Mouse (Mus musculus) embryonic fibroblast, embryonic 13.5 days (primary cell): ENCODE results near the gene Capn2. TPM values are rescaled to one million over a fixed set of nuclear protein-coding genes. Genes with fewer than 3 reads are reported as not detected.

ENCODE experiments used
- H3K27ac ChIP-seq: 2 replicates; pipeline ENCODE4 v1.5.1; 2012; ENCODE audit warnings: low read length, control low read depth, inconsistent platforms; ENCODE audit not compliant: insufficient read depth
- H3K4me1 ChIP-seq: 2 replicates; pipeline ENCODE4 v1.6.1; 2011; ENCODE audit warnings: low read length; ENCODE audit not compliant: control insufficient read depth, insufficient read depth
- H3K4me3 ChIP-seq: 2 replicates; pipeline ENCODE4 v1.5.1; 2011; ENCODE audit warnings: mild to moderate bottlenecking, control low read depth, low read length; ENCODE audit not compliant: insufficient read depth
- CTCF ChIP-seq: IDR thresholded peaks from 2 replicates; pipeline ENCODE4 v1.5.1; 2011; ENCODE audit warnings: mild to moderate bottlenecking, control low read depth, low read length, moderate library complexity, borderline replicate concordance; ENCODE audit not compliant: insufficient read depth
- POLR2A ChIP-seq: IDR thresholded peaks from 2 replicates; pipeline ENCODE4 v1.6.1; 2011; ENCODE audit warnings: low read depth, mild to moderate bottlenecking, control low read depth, low read length, moderate library complexity
- polyA plus RNA-seq: library from polyadenylated mRNA; stranded (reverse); fragments of >200 nt; gene quantifications from 2 replicates; pipeline ENCODE4 v1.2.4, GENCODE M21; 2011; ENCODE audit warnings: low read depth; ENCODE audit not compliant: missing spikeins, insufficient read length

Gene Capn2
- polyA plus RNA-seq, 1 experiment = 244 TPM

DNA sequence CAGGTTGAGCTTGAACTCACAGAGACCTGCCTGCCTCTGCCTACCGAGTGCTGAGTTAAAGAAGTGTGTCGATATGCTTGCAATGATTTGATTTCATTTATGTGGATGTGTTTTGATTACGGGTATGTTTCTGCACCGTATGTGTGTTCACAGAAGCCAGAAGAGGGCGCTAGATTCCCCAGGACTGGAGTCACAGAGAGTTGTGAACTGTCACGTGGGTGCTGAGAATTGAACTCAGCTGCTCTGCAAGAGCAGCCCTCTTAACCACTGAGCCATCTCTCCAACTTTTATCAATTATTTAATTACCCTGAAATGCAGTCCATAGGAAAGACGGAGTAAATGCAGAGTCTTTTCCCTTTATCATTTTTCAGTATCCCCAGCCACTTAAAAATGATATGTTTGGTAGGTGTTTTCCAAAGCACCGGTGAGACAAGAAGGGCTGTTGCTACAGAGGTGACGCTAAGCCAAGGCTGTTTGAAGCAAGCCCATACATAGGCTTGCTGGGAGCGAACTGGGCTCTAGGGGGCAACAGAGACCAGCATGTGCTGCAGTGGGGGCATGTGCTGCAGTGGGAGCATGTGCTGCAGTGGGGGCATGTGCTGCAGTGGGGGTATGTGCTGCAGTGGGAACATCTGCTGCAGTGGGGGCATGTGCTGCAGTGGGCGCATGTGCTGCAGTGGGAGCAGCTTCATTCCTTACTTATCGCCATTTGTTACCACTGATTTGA, 36.4 kb upstream of the Capn2 start:
- Histone ChIP-seq H3K4me3 (no peak overlapping the region), H3K4me1 (no peaks in the 10 kb centered on the region), H3K27ac (no peak overlapping the region)
- TF ChIP-seq CTCF (peak; percentile 92), POLR2A (no peak)

DNA sequence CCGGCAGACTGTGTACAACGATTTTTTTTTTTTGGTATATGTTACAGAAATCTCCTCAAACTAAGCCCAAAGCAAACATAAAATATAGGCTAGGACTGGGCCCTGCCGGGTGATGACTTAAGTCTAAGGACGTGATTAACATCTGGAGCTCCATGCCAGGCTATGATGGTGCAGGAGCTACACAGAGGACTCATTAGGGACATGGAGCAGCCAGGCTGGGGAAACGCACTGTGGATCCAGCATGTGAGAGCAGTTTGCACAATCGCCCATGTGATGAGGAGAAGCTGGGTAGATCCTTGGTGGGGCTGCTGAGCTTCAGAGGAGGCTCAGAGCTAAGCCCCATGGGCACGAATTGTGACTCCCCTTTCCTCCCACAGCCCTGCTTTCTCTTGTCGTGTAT, 33.4 kb upstream of the Capn2 start:
- TF ChIP-seq CTCF (no peak), POLR2A (no peak)
- Histone ChIP-seq H3K4me3 (no peak overlapping the region), H3K4me1 (no peaks in the 10 kb centered on the region), H3K27ac (no peak overlapping the region)

DNA sequence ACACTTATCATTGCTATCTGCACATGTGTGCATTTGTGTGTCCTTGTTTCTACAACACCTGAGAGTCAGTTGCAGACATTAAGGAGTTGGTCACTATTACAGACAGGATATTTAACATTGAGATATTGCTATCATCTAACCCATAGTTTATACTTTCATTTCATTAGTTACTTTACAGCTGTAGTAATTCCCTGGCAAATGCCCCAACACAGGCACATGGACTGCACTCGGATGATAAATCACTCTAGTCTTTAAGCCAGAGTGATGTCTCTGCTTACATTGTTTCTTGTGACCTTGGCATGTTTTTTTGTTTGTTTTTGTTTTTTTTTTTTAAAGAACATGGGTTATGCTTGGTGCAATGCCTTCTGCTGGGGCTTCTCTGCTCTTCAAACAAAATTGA, 26.5 kb upstream of the Capn2 start:
- H3K4me3 ChIP-seq = no peak overlapping the region
- TF ChIP-seq CTCF (no peak), POLR2A (no peak)
- peaks cover 12% of the 10 kb centered on the region for H3K4me1 ChIP-seq
- no peak overlapping the region for H3K27ac ChIP-seq

DNA sequence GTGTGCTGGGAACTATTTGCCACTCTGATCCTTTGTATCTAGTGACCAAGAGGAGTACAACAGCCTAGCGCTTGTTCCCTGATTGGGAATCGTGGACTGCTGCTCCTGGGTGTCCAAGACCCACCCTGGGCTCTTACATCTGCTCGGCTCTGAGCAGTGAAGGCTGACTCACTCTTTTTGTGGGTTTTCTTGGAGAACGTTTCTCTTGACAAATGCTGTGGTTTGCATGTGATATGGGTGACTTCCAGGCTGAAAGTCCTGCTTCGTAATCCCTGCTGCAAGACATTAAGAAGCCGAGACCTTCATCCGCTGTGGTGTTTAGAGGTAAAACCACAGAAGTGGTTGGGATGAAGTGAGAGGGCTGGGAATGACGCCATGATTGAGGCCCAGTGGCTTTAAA, 25.7 kb upstream of the Capn2 start:
- no peak for TF ChIP-seq POLR2A
- TF ChIP-seq CTCF = no peak
- H3K4me3 ChIP-seq = no peak overlapping the region
- no peak overlapping the region for H3K27ac ChIP-seq
- peaks cover 12% of the 10 kb centered on the region for H3K4me1 ChIP-seq

DNA sequence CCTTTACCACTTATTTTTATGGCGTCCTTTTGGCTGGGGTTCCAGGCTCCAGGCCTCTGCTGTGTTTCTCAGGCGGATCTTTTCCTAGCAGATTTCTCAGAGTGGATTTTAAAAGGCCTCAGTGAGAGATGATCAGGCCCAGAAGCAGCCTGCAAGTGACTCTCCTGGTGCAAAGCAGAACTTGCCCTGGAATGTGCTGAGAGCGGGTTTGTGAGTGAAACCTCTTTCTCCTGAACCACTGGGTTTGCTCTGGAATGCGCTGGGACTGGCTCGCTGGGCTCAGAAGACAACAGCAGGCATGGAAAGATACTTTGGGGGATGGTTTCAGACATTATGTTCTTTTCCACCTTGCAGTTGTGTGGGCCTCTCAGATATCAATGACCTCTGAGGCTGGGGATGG, 24.7 kb upstream of the Capn2 start:
- H3K4me3 ChIP-seq = no peak overlapping the region
- TF ChIP-seq CTCF = no peak
- no peak for TF ChIP-seq POLR2A
- peaks cover 12% of the 10 kb centered on the region for H3K4me1 ChIP-seq
- no peak overlapping the region for H3K27ac ChIP-seq

DNA sequence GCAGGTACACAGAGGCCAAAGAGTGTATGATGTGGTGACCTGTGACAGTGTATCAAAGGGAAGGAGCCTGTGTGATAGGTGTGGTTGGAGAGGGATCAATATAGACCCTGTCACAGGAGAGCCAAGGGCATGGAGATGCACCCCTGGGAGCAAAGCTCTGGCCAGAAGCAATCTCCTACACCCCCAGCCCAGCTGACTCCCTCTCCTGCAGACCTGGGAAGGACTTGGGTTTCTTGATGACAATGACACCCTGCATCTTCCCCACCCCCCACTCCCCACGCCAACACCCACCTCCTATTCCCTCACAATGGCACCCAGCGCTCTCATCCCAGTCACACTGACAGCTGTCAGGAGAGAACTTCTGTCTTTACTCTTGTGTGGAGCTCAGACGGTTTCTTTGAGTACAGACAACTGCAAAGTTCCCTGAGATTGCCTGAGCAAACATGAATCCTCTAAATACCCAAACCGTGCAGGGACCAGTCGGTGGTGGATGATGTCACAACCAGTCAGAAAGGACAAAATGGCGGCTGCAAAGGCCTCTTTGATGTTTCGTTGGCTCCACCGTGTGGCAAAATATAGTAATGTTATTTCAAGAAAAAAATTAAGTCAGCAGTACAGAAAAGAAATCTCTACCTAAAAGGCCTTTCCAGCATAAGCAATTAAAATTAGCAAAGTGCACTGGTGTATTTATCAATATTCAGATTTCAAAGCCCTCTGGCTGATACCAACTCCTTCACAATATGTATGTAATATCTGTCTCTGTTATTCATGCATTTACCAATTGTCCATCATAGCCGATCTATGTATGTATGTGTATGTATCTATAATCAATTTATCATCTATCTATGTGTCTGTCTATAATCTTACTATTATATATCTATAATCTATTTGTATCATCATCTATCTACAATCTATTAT, 21.9 kb upstream of the Capn2 start:
- Histone ChIP-seq H3K4me3 (peak overlapping the region; percentile 5; the same call in 1 of the 2 replicates), H3K27ac (no peak overlapping the region), H3K4me1 (peaks cover 12% of the 10 kb centered on the region)
- TF ChIP-seq CTCF = no peak
- peak; percentile 36; the same call in 1 of the 2 replicates for TF ChIP-seq POLR2A

DNA sequence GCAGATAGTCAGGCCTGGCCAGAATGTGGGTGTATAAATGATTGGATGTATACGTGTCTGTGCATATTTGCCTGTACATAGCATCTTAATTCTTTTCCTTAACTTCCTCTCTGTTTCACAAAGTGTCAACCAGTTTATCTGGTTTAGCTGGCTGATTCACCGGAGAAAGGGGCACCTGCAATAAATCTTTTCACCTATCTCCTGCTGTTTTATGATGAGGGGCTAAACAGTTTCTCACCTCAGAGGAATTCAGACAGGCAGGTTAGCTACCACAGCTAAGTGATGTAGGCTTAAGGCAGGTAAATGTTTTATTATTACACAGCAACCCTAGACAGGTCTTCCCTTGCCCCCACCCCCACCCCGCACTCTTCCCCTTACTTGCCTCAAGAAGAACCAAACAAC, 17.7 kb upstream of the Capn2 start:
- Histone ChIP-seq H3K4me1 (0 out of 2 replicates have a peak, but pooled peaks cover under 1% of the 10 kb centered on the region), H3K4me3 (no peak overlapping the region), H3K27ac (no peak overlapping the region)
- no peak for TF ChIP-seq CTCF
- no peak for TF ChIP-seq POLR2A

DNA sequence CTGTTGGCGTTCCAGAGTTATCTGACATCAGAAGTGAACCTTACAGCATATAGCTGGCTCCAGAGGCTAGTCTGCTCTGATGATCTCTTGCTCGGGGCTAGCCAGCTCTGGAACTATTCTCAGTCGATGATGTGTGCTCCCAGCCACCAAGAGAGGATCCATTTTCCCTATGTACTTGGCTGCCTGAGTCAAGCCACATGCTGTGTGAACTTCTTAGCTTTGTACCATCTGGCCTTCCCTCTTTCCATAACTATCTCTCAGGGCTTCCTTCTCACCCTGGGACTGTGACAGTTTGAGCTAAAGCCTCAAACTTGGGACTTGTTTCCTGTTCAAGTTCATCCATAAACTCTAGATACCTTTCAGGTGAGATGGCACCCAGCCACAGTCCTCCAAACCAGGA, 16.2 kb upstream of the Capn2 start:
- H3K27ac ChIP-seq = no peak overlapping the region
- no peak overlapping the region for H3K4me3 ChIP-seq
- 0 out of 2 replicates have a peak, but pooled peaks cover 1% of the 10 kb centered on the region for H3K4me1 ChIP-seq
- TF ChIP-seq POLR2A = no peak
- TF ChIP-seq CTCF = no peak

DNA sequence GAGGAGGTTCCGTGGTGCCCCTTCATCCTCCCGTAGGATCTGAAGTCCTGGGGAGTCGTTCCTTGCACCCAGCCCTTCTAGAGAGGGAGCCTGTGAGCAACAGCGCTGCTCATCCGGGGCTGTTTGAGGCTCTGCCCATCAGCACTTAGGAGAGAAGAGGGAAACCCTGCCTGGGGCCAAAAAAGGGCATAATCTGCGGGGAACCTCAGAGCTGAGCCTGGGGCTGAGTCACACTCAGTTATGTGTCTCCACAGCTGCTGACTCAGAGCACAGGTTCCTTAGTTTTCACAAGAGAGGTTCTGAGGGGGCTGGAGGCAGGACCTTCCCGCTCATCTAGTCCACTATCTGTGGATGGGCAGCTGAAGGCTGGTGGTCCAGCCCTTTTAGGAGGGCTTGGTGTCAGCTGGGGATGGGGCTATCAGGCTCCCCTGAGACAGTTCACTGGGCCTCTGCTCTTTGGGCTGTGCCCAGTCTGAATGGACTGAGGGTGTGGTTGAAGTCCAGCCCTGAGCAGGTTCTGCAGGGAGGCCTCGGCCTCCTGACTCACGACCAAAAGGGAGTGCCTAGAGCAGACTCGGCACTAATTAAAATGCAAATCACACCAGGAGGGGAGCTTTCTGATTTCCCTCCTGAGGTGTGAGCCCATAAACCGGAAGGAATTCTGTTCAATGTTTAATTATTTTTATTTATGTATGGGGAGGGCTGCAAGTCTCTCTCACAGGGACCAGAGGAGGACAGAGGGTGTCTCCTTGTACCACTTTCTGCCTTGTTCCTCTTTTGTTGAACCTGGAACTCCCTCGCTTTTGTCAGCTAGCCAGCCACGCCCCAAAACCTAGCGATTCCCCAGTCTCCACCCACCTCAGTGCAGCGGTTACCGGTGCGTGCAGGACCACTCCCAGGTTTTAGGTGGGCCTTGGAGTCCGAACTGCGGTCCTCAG, 10.8 kb upstream of the Capn2 start:
- H3K4me1 ChIP-seq = peaks cover 11% of the 10 kb centered on the region

More for the DNA sequence above, 10.8 kb upstream of the Capn2 start:
- Histone ChIP-seq H3K4me3 (no peak overlapping the region), H3K27ac (peak overlapping the region; percentile 93)
- TF ChIP-seq CTCF (no peak), POLR2A (peak; percentile 63; the same call in 1 of the 2 replicates)
